Mouse (Mus musculus) stomach, postnatal 0 days (tissue): ENCODE measurements around the gene Uba7.

Experiments used
- CTCF ChIP-seq: IDR thresholded peaks from 2 replicates; pipeline ENCODE4 v1.5.1; 2016; ENCODE audit warnings: antibody characterized with exemption, low read depth, mild to moderate bottlenecking, moderate library complexity
- EP300 ChIP-seq: optimal IDR thresholded peaks from 2 replicates; pipeline ENCODE3; 2016; ENCODE audit warnings: antibody characterized with exemption

DNA sequence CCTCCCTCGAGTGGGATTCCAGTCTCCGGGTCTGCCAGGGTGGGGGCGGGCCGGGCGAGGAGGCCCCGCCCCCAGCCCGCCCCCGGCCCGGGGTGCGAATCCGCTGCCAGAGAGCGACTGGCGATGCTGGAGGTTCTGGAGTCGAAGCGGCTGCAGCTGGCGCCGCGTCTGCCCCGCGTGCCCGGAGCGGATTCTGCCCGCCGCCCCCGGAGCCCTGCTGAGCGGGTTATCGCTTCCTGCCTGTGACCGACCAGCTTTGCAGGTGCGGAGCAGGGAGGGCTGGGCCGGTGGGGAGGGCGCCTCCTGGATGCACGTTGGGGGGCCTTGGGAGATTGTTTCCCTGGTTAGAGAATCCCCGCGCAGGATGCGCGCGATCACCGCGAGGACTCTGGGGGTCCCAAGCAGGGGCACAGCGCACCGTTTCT is 39.5 kb upstream of the Uba7 start:
- TF ChIP-seq CTCF (no peak), EP300 (no peak)
